Mouse (Mus musculus) forebrain, embryonic 11.5 days (tissue): ENCODE data around the gene Flywch2. TPM values are rescaled to one million over a fixed set of nuclear protein-coding genes. Genes with fewer than 3 reads are reported as not detected.

Experiments used
- ATAC-seq: fragments of 200-750 bp; cut with Nextera tagmentation; replicated peaks from 2 replicates; pipeline ENCODE4 v1.8.0; 2017; ENCODE audit warnings: moderate TSS enrichment; ENCODE audit not compliant: low FRiP score
- DNase-seq: peaks from one replicate; pipeline ENCODE4 v3.0.0-alpha.2; 2017; ENCODE audit warnings: low spot score
- H3K27ac ChIP-seq: fragments of 300-500 bp; sonication (generic); 2 replicates; pipeline ENCODE4 v1.5.1; 2014; ENCODE audit warnings: low read depth, low read length
- H3K27me3 ChIP-seq: fragments of 300-500 bp; sonication (generic); 2 replicates; pipeline ENCODE4 v1.6.1; 2014; ENCODE audit warnings: mild to moderate bottlenecking, low read length, mixed read lengths; ENCODE audit not compliant: control insufficient read depth, insufficient read depth
- H3K36me3 ChIP-seq: fragments of 300-500 bp; sonication (generic); 2 replicates; pipeline ENCODE4 v1.6.1; 2014; ENCODE audit warnings: mild to moderate bottlenecking, low read length, moderate library complexity, mixed read lengths; ENCODE audit not compliant: control insufficient read depth, insufficient read depth
- H3K4me1 ChIP-seq: fragments of 300-500 bp; sonication (generic); replicated peaks from 2 replicates; pipeline ENCODE4 v1.6.1; 2014; ENCODE audit warnings: low read length, mixed read lengths; ENCODE audit not compliant: control insufficient read depth, insufficient read depth
- H3K4me2 ChIP-seq: fragments of 300-500 bp; sonication (generic); 2 replicates; pipeline ENCODE4 v1.6.1; 2014; ENCODE audit warnings: low read depth, mild to moderate bottlenecking, low read length, moderate library complexity, mixed read lengths; ENCODE audit not compliant: severe bottlenecking
- H3K4me3 ChIP-seq: fragments of 300-500 bp; sonication (generic); 2 replicates; pipeline ENCODE4 v1.5.1; 2014; ENCODE audit warnings: low read depth, low read length
- H3K9ac ChIP-seq: fragments of 300-500 bp; sonication (generic); 2 replicates; pipeline ENCODE4 v1.6.1; 2014; ENCODE audit warnings: low read length
- H3K9me3 ChIP-seq: fragments of 300-500 bp; sonication (generic); 2 replicates; pipeline ENCODE4 v1.6.1; 2016; ENCODE audit warnings: low read length, mixed read lengths; ENCODE audit not compliant: control insufficient read depth
- WGBS: fragments of 180-500 bp; shearing (Covaris S2); extraction: QIAGEN DNeasy Blood & Tissue Kit; methylation state at CpG from one replicate; pipeline ENCODE4 v1.1.7; 2014; 5-methylcytosine and 5-hydroxymethylcytosine counted together
- polyA plus RNA-seq: library from polyadenylated mRNA; unstranded; fragments of >200 nt; fragmentation: Nextera tagmentation; extraction: Ambion mirVana; gene quantifications from 2 replicates; pipeline ENCODE4 v1.2.1, GENCODE M21; 2014

Gene Flywch2
- polyA plus RNA-seq, 1 experiment from 2014 or later, result 22.0 TPM

DNA sequence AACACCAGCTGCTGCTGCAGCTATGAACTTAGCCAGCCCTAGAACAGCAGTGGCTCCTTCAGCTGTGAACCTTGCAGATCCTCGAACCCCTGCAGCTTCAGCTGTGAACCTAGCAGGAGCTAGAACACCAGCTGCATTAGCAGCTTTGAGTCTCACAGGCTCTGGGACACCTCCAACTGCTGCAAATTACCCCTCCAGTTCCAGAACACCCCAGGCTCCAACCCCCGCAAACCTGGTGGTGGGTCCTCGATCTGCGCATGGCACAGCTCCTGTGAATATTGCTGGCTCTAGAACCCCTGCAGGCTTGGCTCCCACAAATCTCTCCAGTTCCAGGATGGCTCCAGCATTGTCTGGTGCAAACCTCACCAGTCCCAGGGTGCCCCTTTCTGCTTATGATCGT is 34.9 kb upstream of the Flywch2 start:
- Histone ChIP-seq H3K27ac (no peak overlapping the region), H3K27me3 (no peaks in the 10 kb centered on the region), H3K4me2 (no peak overlapping the region), H3K4me1 (no peaks in the 10 kb centered on the region), H3K9ac (no peak overlapping the region), H3K4me3 (no peak overlapping the region), H3K9me3 (peaks cover 17% of the 10 kb centered on the region), H3K36me3 (peaks cover 86% of the 10 kb centered on the region)
- ATAC-seq, result no peak
- DNase-seq, result no peak
- 94% methylated on average over 5 of the region's 5 CpGs for WGBS

- DNase-seq (no peak), ATAC-seq (no peak)
- WGBS, result 98% methylated on average over 25 of the region's 25 CpGs
- H3K9ac ChIP-seq, result no peak overlapping the region
- H3K9me3 ChIP-seq, result peaks cover 21% of the 10 kb centered on the region
- H3K27ac ChIP-seq, result no peak overlapping the region
- H3K4me3 ChIP-seq, result no peak overlapping the region
- no peaks in the 10 kb centered on the region for H3K4me1 ChIP-seq
- no peaks in the 10 kb centered on the region for H3K27me3 ChIP-seq
- peaks cover 84% of the 10 kb centered on the region for H3K36me3 ChIP-seq
- no peak overlapping the region for H3K4me2 ChIP-seq
Observed at GRCm38 (mm10) chr17:23819235-23819634, 33.4 kb upstream of the Flywch2 start.

DNA sequence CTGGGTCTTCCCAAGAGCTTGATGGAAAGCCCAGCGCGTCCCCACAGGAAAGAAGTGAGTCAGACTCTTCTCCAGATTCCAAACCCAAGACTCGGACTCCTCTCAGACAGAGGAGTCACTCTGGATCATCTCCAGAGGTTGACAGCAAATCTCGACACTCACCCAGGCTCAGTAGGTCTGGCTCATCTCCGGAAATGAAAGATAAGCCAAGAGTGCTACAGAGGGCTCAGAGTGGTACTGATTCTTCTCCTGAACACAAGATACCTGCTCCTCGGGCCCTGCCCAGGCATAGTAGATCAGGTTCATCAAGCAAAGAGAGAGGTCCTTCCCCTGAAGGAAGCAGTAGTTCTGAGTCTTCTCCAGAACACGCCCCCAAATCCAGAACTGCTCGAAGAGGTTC is 32.7 kb upstream of the Flywch2 start:
- no peaks in the 10 kb centered on the region for H3K4me1 ChIP-seq
- WGBS, result 96% methylated on average over 8 of the region's 8 CpGs
- H3K27me3 ChIP-seq, result no peaks in the 10 kb centered on the region
- no peak for DNase-seq
- peaks cover 85% of the 10 kb centered on the region for H3K36me3 ChIP-seq
- H3K9ac ChIP-seq, result no peak overlapping the region
- H3K4me3 ChIP-seq, result no peak overlapping the region
- no peak overlapping the region for H3K27ac ChIP-seq
- ATAC-seq, result no peak
- no peak overlapping the region for H3K4me2 ChIP-seq
- H3K9me3 ChIP-seq, result peaks cover 21% of the 10 kb centered on the region

GRCm38 (mm10) chr17:23815641-23816040 is 29.8 kb upstream of the Flywch2 start:
- DNase-seq, result no peak
- Histone ChIP-seq H3K27ac (no peak overlapping the region), H3K9ac (no peak overlapping the region), H3K4me3 (no peak overlapping the region), H3K27me3 (no peaks in the 10 kb centered on the region), H3K9me3 (peaks cover 21% of the 10 kb centered on the region), H3K4me2 (no peak overlapping the region), H3K4me1 (no peaks in the 10 kb centered on the region), H3K36me3 (peaks cover 81% of the 10 kb centered on the region)
- no peak for ATAC-seq
- WGBS, result 97% methylated on average over 16 of the region's 16 CpGs

DNA sequence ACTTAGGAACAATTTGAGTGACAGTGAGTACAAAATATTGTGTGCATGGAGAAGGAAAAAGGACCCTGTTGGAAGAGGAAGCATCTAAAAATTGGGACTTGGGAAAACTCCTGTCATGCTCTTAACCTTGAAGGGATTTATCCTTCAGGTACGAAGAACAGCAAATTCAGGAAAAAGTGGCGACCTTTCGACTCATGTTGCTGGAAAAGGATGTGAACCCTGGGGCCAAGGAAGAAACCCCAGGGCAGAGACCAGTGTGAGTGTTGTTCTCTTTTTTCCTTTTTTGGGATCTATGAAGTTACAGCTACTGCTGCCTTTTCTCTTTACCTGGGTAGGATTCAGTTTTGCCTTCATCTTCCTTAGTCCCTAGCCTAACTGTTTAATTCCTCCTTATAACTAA is 22.0 kb upstream of the Flywch2 start:
- no peak for DNase-seq
- no peak for ATAC-seq
- H3K9me3 ChIP-seq, result no peaks in the 10 kb centered on the region
- H3K27me3 ChIP-seq, result no peaks in the 10 kb centered on the region
- H3K4me2 ChIP-seq, result no peak overlapping the region
- 94% methylated on average over 3 of the region's 3 CpGs for WGBS
- H3K36me3 ChIP-seq, result peaks cover 27% of the 10 kb centered on the region; the same call in 1 of the 2 replicates
- H3K4me1 ChIP-seq, result peaks cover 10% of the 10 kb centered on the region; the same call in 1 of the 2 replicates
- H3K27ac ChIP-seq, result no peak overlapping the region
- H3K4me3 ChIP-seq, result no peak overlapping the region
- no peak overlapping the region for H3K9ac ChIP-seq

DNA sequence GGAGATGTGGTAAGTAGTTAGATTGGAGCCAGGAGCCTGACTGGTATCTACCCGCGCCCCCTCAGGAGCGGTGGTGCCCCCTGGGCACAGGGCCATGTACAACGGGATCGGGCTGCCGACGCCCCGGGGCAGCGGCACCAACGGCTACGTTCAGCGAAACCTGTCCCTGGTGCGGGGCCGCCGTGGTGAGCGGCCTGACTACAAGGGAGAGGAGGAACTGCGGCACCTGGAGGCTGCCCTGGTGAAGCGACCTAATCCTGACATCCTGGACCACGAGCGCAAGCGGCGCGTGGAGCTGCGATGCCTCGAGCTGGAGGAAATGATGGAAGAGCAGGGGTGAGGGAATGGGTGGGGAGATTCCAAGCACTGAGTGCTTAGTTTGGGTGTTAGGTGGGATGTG is 21.0 kb upstream of the Flywch2 start:
- DNase-seq (no peak), ATAC-seq (no peak)
- Histone ChIP-seq H3K27ac (no peak overlapping the region), H3K4me1 (peaks cover 12% of the 10 kb centered on the region), H3K4me2 (no peak overlapping the region), H3K9me3 (no peaks in the 10 kb centered on the region), H3K36me3 (peaks cover 20% of the 10 kb centered on the region; the same call in 1 of the 2 replicates), H3K9ac (no peak overlapping the region), H3K27me3 (no peaks in the 10 kb centered on the region), H3K4me3 (no peak overlapping the region)
- WGBS, result 88% methylated on average over 25 of the region's 25 CpGs

GRCm38 (mm10) chr17:23804426-23805085 is 18.7 kb upstream of the Flywch2 start:
- ATAC-seq, result no peak
- peaks cover 12% of the 10 kb centered on the region for H3K4me1 ChIP-seq

GRCm38 (mm10) chr17:23803366-23804041 is 17.6 kb upstream of the Flywch2 start:
- H3K36me3 ChIP-seq, result peaks cover 6% of the 10 kb centered on the region; the same call in 1 of the 2 replicates
- peak; percentile 70 for ATAC-seq
- peaks cover 12% of the 10 kb centered on the region for H3K4me1 ChIP-seq
- peak; percentile 95 for DNase-seq
- H3K4me2 ChIP-seq, result peak overlapping the region; percentile 78
- no peaks in the 10 kb centered on the region for H3K9me3 ChIP-seq
- peak overlapping the region; percentile 98 for H3K4me3 ChIP-seq
- no peaks in the 10 kb centered on the region for H3K27me3 ChIP-seq
- peak overlapping the region; percentile 95 for H3K27ac ChIP-seq
- WGBS, result under 1% methylated on average over 64 of the region's 83 CpGs
- peak overlapping the region; percentile 95 for H3K9ac ChIP-seq

More at GRCm38 (mm10) chr17:23804426-23805085, 18.7 kb upstream of the Flywch2 start:
- peaks cover 10% of the 10 kb centered on the region; the same call in 1 of the 2 replicates for H3K36me3 ChIP-seq
- WGBS, result 11% methylated on average over 8 of the region's 8 CpGs
- DNase-seq, result no peak
- peak overlapping the region; percentile 78 for H3K4me2 ChIP-seq
- no peak overlapping the region for H3K27ac ChIP-seq
- H3K9me3 ChIP-seq, result no peaks in the 10 kb centered on the region
- peak overlapping the region; percentile 98 for H3K4me3 ChIP-seq
- no peaks in the 10 kb centered on the region for H3K27me3 ChIP-seq
- H3K9ac ChIP-seq, result peak overlapping the region; percentile 95
